Mouse (Mus musculus) liver, postnatal 0 days (tissue): ENCODE measurements around the gene Foxo6. TPM values are rescaled to one million over a fixed set of nuclear protein-coding genes. Genes with fewer than 3 reads are reported as not detected.

Experiments
- ATAC-seq: fragments of 200-750 bp; cut with Nextera tagmentation; 2 replicates; pipeline ENCODE4 v1.8.0; 2017; ENCODE audit warnings: mild to moderate bottlenecking, moderate library complexity
- DNase-seq: peaks from one replicate; pipeline ENCODE4 v3.0.0-alpha.2; 2016
- H3K27ac ChIP-seq: fragments of 300-500 bp; sonication (generic); 2 replicates; pipeline ENCODE4 v1.5.1; 2014; ENCODE audit warnings: antibody characterized with exemption, moderate library complexity, mild to moderate bottlenecking, low read depth
- H3K27me3 ChIP-seq: fragments of 300-500 bp; sonication (generic); 2 replicates; pipeline ENCODE4 v1.6.1; 2014; ENCODE audit warnings: low read length, control low read depth, mixed read lengths; ENCODE audit not compliant: insufficient read depth
- H3K36me3 ChIP-seq: fragments of 300-500 bp; sonication (generic); replicated peaks from 2 replicates; pipeline ENCODE4 v1.6.1; 2014; ENCODE audit warnings: mild to moderate bottlenecking, control low read depth, low read length, moderate library complexity, mixed read lengths; ENCODE audit not compliant: insufficient read depth
- H3K4me1 ChIP-seq: fragments of 300-500 bp; sonication (generic); 2 replicates; pipeline ENCODE4 v1.6.1; 2014; ENCODE audit warnings: antibody characterized with exemption, mild to moderate bottlenecking, control low read depth; ENCODE audit not compliant: insufficient read depth
- H3K4me2 ChIP-seq: fragments of 300-500 bp; sonication (generic); 2 replicates; pipeline ENCODE4 v1.6.1; 2014; ENCODE audit warnings: low read depth, mild to moderate bottlenecking, low read length, moderate library complexity, mixed read lengths
- H3K4me3 ChIP-seq: fragments of 300-500 bp; sonication (generic); 2 replicates; pipeline ENCODE4 v1.5.1; 2014; ENCODE audit warnings: low read depth, low read length
- H3K9ac ChIP-seq: fragments of 300-500 bp; sonication (generic); replicated peaks from 2 replicates; pipeline ENCODE4 v1.6.1; 2014; ENCODE audit warnings: mild to moderate bottlenecking, moderate library complexity
- H3K9me3 ChIP-seq: fragments of 300-500 bp; sonication (generic); 2 replicates; pipeline ENCODE4 v1.6.1; 2016; ENCODE audit warnings: mild to moderate bottlenecking, control low read depth, low read length, mixed read lengths
- CTCF ChIP-seq: sonication (generic); IDR thresholded peaks from 2 replicates; pipeline ENCODE4 v1.5.1; 2016; ENCODE audit warnings: antibody characterized with exemption, low read depth
- EP300 ChIP-seq: IDR thresholded peaks from 2 replicates; pipeline ENCODE4 v1.6.1; 2016; ENCODE audit warnings: antibody characterized with exemption, low read depth, mild to moderate bottlenecking
- WGBS: fragments of 180-500 bp; shearing (Covaris S2); extraction: QIAGEN DNeasy Blood & Tissue Kit; methylation state at CpG from one replicate; pipeline ENCODE4 v1.1.7; 2014; ENCODE audit not compliant: insufficient replicate concordance; 5-methylcytosine and 5-hydroxymethylcytosine counted together
- polyA plus RNA-seq: library from polyadenylated mRNA; unstranded; fragments of >200 nt; fragmentation: Nextera tagmentation; extraction: Ambion mirVana; gene quantifications from 2 replicates; pipeline ENCODE4 v1.2.1, GENCODE M21; 2015

Foxo6 gene
- polyA plus RNA-seq, 1 experiment from 2014 or later = not detected

DNA sequence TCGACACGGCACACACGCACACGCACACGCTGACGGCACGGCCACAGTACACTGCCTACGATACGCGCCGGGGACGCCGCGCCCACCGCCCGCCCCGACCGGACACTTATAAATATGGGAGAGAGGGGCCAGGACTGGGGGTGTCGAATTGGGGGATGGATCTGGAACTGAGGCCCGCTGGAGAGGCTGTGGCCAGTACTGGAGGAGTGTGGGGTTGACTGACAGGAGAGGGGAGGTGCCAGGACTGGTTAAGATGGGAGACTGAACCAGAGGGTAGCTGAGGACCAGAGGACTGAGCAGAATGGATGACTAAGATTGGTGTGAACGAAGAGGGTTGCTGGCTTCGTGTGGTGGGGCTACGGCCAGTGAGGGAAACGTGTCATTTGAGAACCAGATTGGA is 20.0 kb downstream of the Foxo6 start:
- Histone ChIP-seq H3K4me2 (no peak overlapping the region), H3K9me3 (no peaks in the 10 kb centered on the region), H3K27ac (no peak overlapping the region), H3K4me1 (no peaks in the 10 kb centered on the region), H3K9ac (no peak overlapping the region), H3K36me3 (no peaks in the 10 kb centered on the region), H3K27me3 (peaks cover 59% of the 10 kb centered on the region), H3K4me3 (no peak overlapping the region)
- 39% methylated on average over 24 of the region's 24 CpGs for WGBS
- TF ChIP-seq CTCF (no peak), EP300 (no peak)
- no peak for DNase-seq
- no peak for ATAC-seq

DNA sequence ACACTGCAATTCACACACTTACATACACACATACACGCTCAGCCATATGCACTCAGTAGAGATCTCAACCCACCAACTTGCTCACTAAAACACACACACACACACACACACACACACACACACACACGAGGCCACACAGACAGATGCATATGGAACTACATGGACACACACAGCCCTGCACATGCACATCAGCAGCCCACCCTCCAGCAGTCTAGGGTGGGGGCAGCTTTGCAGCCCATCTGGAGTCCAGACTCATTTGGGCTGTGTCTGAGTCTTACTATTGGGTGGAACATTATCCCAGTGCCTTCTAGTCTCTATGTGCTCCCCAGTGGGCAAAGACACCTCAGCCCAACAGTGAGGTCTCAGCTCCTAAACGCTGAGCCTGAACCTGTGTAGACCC is 23.0 kb downstream of the Foxo6 start:
- no peaks in the 10 kb centered on the region for H3K9me3 ChIP-seq
- TF ChIP-seq CTCF = no peak
- TF ChIP-seq EP300 = no peak
- H3K4me2 ChIP-seq = no peak overlapping the region
- no peaks in the 10 kb centered on the region for H3K36me3 ChIP-seq
- DNase-seq (no peak), ATAC-seq (no peak)
- H3K27me3 ChIP-seq = peaks cover 44% of the 10 kb centered on the region
- no peaks in the 10 kb centered on the region for H3K4me1 ChIP-seq
- H3K9ac ChIP-seq = no peak overlapping the region
- H3K4me3 ChIP-seq = no peak overlapping the region
- 47% methylated on average over 3 of the region's 3 CpGs for WGBS
- H3K27ac ChIP-seq = no peak overlapping the region

DNA sequence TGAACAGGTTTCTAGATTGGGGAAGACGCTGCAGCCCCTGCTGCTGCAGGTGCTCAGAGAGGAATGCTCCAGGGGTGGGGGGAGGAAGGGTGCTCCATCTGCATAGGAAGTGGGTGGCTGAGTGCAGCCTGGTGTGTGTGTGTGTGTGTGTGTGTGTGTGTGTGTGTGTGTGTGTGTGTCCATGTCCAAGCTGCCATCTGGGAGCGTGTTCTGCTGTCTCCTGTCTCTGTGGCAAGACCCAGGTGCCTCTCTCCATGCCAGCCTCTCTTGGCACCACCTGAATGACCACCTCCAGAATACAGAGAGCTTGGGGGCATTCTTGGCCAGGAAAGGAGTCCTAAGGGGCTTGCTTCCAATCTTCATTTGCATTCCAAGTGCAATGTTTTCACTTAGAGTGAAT is 24.4 kb downstream of the Foxo6 start:
- Histone ChIP-seq H3K27me3 (peaks cover 33% of the 10 kb centered on the region), H3K9ac (no peak overlapping the region), H3K4me2 (no peak overlapping the region), H3K9me3 (no peaks in the 10 kb centered on the region), H3K27ac (no peak overlapping the region), H3K4me3 (no peak overlapping the region), H3K36me3 (no peaks in the 10 kb centered on the region), H3K4me1 (no peaks in the 10 kb centered on the region)
- ATAC-seq (no peak), DNase-seq (no peak)
- TF ChIP-seq EP300 (no peak), CTCF (no peak)
- WGBS = 13% methylated on average over 2 of the region's 2 CpGs

DNA sequence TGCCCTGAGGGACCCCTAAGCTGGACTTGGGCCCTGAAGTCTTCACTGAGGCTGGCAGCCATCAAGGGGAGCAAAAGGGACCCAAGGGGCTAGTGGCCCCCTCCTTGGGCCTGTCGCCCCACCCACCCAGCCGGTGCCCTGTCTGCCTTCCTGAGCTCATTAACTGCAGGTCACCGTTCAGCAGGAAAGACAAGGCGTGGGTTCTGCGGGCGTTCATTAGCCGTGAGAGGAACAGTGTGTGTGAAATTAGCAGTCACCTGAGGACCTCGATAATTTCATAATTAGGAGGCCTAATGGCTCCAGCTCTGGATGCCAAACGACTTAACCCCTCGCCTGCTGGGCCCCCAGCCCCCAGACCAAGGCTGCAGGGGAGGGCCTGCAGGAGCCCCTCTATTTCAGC is 24.9 kb downstream of the Foxo6 start:
- TF ChIP-seq CTCF (no peak), EP300 (no peak)
- DNase-seq (no peak), ATAC-seq (no peak)
- H3K27ac ChIP-seq = no peak overlapping the region
- 47% methylated on average over 10 of the region's 10 CpGs for WGBS
- H3K36me3 ChIP-seq = no peaks in the 10 kb centered on the region
- no peaks in the 10 kb centered on the region for H3K9me3 ChIP-seq
- H3K4me1 ChIP-seq = no peaks in the 10 kb centered on the region
- H3K27me3 ChIP-seq = peaks cover 32% of the 10 kb centered on the region
- no peak overlapping the region for H3K4me2 ChIP-seq
- no peak overlapping the region for H3K4me3 ChIP-seq
- no peak overlapping the region for H3K9ac ChIP-seq

DNA sequence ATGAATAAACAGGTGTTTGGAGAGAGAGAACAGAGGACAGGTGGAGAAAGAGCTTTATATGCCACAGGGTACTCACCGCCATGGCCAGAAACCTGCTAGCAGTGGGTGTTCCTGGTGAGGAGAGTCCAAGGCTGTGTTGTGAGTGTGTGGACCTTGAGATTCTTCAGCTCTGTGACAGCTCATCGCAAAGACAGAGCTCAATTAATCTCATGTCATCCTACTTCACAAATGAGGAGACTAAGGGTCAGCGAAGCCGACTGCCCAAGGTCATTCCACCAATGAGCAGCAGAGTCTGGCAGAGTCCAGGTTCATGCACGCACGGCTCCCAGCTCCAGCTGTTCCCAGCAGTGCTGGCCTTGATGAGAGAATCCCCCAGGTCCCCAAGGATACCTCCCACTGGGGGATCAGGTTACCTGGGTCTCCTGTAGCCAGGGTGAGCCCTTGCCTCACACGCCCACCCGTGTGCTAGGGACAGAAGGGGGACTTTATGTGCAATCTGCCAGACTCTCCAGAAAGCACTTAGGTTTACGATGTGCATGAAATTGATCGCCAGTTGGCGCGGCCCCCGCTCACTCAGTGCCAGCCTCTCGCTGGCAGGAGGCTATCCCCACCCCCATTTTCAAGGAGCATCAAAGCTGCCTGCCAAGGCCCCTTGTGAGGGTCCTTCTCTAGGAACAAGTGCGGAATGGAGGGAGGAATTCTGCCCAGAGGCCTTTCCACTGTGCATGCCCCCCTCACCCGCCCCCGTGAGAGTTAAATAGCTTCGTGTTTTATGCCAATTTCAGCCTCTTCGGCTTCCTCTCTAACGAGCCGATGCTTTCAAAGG is 27.6 kb downstream of the Foxo6 start:
- no peak overlapping the region for H3K9ac ChIP-seq
- 57% methylated on average over 21 of the region's 21 CpGs for WGBS
- DNase-seq = no peak
- no peak overlapping the region for H3K4me2 ChIP-seq
- no peaks in the 10 kb centered on the region for H3K4me1 ChIP-seq
- no peak for ATAC-seq
- no peaks in the 10 kb centered on the region for H3K36me3 ChIP-seq
- TF ChIP-seq EP300 (no peak), CTCF (no peak)
- peaks cover 11% of the 10 kb centered on the region for H3K27me3 ChIP-seq
- H3K27ac ChIP-seq = no peak overlapping the region
- H3K4me3 ChIP-seq = no peak overlapping the region
- H3K9me3 ChIP-seq = no peaks in the 10 kb centered on the region

DNA sequence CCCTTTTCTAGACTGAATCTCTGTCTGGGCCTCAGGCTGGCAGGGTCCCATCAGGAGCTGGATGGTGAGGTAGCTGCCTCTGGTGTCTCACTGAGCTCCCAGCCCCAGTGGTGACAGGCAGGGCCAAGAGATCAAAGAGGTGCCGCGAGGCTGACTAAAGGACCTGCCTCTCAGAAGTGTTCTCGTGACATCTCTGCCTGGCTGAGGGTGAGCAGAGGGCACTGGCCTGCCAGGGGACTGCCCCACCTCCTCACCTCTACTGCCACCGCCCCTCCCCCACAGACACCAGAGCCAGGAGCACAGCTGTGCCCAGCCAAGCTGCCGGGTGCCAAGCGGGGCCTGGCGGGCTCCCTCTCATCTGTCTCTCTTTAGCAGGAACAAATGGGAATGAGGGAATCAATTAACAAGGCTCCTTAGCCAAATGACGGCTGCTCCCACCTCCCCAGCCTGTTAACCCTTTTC is 38.3 kb downstream of the Foxo6 start:
- TF ChIP-seq CTCF (no peak), EP300 (no peak)
- Histone ChIP-seq H3K36me3 (no peaks in the 10 kb centered on the region), H3K27ac (no peak overlapping the region), H3K27me3 (peaks cover 2% of the 10 kb centered on the region; the same call in 1 of the 2 replicates), H3K9me3 (no peaks in the 10 kb centered on the region), H3K4me1 (no peaks in the 10 kb centered on the region), H3K4me3 (no peak overlapping the region), H3K4me2 (no peak overlapping the region), H3K9ac (no peak overlapping the region)
- DNase-seq (no peak), ATAC-seq (no peak)
- WGBS = 38% methylated on average over 8 of the region's 8 CpGs
